Mouse (Mus musculus) thymus, postnatal 36 days (tissue): ENCODE measurements at regions not wholly inside any gene's neighbourhood (a gene's known extent, or its start where the extent isn't known, plus 50 kb on each side); places are given as distances from the start of the nearest gene placed in this dataset.

Source experiments
- DNase-seq, 2 experiments: peaks; one replicate each; pipeline ENCODE4 v3.0.0; 2022; ENCODE audit warnings: mixed read lengths in 2 of 2

DNA sequence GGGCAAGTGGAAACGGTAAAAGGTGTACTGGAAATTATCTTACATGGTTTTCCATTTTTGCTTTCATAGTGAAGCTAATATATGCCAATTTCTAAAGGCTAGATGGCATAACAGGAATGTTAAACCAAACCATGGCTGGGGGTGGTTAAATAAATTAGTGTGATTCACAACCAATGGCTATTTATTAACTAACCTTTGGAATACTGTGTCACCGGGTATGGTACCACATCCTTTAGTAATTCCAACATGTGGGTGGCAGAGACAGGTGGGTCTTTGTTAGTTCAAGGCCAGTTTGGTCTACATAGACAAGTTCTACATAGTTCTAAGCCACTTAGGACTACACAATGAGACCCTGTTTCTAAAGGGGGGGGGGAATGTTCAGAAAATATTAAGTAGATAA, 179.8 kb upstream of the Plxnc1 start:
- DNase-seq = no peak

DNA sequence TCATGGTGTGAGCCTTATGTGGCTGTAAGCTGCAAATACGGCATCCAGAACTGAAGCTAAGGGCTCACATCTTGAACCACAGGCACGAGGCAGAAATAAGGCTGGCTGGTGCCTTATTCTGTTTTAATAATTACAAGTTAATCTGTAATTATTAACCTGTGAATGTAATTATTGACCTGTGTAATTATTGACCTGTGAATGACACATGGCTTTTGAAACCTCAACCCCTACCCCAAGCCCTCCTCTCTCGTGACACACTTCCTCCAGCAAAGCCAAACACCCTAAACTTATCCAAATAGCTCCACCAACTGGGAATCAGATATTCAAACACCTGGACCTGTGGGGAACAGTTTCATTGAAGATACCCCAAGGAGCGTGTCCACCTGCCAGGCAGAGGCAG, 175.4 kb upstream of the Plxnc1 start:
- no peak for DNase-seq

- DNase-seq = no peak
Observed at GRCm38 (mm10) chr10:95118786-95119351, 174.2 kb upstream of the Plxnc1 start.

- no peak for DNase-seq
Observed at GRCm38 (mm10) chr10:95117731-95118212, 173.1 kb upstream of the Plxnc1 start.

DNA sequence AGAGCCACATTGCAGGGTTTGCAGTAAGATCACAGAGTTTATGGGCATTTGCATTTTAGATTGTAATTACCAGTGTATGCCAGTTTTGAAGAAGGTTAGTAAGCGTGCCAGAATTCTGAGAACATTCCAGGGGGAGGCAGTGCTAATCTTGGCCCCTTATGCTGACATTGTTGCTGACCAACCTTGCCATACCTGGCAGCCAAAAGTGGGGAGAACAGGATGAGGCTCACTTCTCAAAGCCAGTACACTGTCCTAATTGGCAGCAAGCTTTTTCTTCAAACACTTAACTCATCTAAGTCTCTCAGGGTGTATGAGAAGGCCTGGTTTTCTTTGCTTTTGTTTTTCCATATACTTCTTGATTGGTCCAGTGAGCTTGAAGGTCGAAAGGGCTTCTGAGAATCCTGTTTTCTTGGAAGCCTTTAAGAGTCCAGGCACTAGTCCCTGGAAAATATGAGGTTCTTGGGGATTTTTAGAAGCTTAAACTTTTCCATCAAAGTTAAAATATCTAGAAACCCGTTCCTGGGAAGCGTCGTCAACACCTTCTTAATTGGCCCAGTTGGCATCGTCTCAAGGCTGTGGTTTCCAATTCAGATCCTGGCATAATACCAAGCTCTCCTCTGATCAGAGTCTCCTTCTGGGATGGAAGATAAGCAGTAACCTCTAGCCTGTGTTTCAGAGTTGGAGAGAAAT, 172.6 kb upstream of the Plxnc1 start:
- DNase-seq = no peak

GRCm38 (mm10) chr10:95116579-95117011, 172.0 kb upstream of the Plxnc1 start:
- no peak for DNase-seq

DNA sequence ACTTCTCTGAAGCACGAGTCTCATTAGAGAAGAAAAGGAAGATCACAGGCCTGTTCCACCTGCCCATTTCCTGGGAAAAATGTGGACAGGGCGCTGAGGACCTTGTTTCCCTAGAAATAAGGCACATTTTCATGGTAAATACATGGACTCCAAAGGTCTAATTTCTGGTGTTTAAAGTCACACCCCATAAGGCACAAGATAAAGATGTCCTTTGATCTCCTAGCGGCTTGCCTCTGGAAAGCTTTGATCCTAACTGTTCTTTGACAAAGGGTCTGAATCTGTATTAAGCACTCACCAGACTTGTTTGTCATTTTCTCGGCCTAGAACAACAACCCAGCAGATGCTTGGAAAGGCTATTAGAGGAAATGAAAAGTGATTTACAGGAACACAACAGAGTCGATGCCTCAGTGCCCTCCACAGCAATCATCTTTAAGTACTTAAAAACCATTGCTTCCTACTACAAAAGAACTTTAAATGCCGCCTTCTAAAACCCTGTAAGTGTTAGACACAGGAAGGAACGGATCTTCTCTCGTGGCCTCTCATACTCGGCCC, 168.3 kb upstream of the Plxnc1 start:
- DNase-seq = no peak

GRCm38 (mm10) chr10:95112231-95112774, 167.7 kb upstream of the Plxnc1 start:
- no peak for DNase-seq

DNA sequence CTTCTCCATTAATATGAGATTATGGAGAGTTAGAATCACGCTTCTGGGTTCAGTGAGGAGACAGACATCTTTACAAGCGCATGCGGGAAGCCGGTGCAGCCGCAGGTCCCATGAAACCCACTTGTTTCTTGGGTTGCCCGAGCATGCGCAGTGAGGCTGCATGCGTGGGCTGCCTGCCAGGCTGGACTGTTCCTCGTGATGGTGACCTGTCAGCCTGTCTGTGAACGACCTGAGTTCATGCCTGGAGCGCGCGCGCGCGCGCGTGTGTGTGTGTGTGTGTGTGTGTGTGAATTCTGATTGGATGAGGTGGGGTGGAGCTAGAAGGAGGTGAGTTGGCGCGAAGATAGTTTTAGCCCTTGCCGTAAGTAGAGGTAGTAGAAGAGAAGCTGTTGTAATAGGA, 166.2 kb upstream of the Plxnc1 start:
- no peak for DNase-seq

DNA sequence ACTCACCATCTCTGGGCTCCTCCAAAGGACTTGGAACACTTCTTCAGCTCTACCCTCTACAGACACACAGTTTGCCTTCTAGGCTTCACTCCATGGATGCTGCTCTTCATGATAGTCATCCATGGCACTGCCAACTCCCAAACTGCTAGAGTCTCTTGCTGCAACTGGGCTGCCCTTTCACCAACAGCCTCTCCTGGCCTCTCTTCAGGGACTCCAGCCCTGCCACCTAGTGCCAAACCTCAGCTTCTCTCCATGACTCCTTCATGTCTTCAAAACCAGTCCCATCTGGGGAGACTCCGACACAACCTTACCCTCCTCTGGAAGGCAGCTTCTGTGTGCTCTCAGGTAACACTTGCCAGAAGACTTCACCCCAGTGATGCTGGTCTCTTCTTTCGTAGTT, 164.9 kb upstream of the Plxnc1 start:
- no peak for DNase-seq

GRCm38 (mm10) chr10:95107532-95108251, 163.1 kb upstream of the Plxnc1 start:
- DNase-seq = no peak

GRCm38 (mm10) chr10:95103808-95104207, 159.2 kb upstream of the Plxnc1 start:
- DNase-seq = no peak

DNA sequence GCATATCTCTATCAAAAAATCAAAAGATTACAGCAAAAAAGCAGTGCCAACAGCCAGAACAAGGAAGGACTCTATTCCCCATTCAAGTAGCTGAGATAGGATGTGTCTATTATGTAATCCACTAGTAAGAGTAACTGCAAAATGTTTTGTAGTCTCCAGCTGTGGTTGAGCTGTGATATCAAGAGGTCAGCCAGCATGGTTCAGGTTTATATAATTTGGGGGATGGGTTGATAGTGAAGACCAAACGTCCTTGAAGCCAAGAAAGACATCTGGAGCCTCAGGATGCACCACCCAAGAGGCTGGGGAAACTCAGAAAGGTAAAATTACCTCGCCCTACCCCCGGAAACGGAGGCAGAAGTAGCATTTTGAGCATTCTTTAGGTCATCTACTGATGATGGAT, 158.3 kb upstream of the Plxnc1 start:
- no peak for DNase-seq

DNA sequence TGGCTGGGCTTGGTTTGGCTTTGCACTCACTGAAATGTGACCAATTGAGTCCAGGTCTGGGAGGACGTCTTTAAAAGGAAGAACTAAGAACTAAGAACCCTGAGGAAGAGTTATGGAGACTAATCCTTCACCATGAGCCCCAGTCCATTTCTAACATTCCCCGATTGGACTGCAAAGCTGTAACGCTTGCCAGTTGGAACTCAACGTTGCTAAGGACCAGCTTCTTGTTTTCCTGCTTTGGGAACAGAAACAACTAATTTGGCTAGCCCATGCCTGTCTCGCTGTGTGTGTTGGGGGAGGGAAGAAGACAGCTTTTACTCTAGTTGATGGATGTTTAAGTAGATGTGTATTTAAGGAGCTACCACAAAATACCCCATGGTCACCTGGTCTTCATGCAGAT, 155.3 kb upstream of the Plxnc1 start:
- DNase-seq = no peak

DNA sequence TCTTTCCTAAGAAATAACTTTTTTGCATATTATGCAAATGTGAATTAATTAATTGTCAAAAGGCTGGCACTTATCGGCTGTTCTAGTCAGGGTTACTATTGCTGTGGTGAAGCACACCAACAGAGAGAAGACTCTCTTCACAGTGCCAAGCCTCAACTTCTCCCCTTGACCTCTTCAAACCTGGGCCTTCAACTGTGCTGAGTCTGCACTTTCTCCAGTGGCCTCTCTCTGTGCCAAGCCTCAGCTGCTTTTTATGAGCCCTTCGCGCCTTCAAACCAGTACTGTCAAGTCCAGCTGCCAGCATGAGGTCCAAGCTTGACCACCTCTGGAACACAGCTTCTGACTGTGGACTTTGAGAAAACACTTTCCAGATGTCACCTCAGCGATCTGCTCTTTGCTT, 151.2 kb upstream of the Plxnc1 start:
- no peak for DNase-seq

- DNase-seq = no peak
Observed at GRCm38 (mm10) chr10:95094771-95095170, 150.1 kb upstream of the Plxnc1 start.

DNA sequence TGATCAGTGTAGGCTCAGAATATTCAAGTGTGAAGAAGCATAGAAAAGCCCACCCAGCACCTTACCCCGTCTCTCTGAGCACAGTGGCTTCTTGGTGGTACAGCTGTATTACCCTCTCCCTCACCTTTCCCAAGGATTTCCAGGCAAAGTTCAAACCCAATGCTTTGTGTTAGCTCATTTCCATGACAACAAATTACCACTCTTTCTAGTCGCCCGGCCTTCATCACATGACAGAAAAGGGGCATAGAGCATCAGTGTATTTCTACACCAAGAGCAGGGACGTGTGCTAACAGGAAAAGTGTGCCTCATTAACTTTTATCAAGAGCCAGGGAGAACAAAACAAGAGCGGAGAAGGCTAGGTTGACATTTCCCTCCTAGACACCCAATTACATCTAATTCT, 148.6 kb upstream of the Plxnc1 start:
- no peak for DNase-seq

- DNase-seq = no peak
Observed at GRCm38 (mm10) chr10:95091086-95091485, 146.5 kb upstream of the Plxnc1 start.

DNA sequence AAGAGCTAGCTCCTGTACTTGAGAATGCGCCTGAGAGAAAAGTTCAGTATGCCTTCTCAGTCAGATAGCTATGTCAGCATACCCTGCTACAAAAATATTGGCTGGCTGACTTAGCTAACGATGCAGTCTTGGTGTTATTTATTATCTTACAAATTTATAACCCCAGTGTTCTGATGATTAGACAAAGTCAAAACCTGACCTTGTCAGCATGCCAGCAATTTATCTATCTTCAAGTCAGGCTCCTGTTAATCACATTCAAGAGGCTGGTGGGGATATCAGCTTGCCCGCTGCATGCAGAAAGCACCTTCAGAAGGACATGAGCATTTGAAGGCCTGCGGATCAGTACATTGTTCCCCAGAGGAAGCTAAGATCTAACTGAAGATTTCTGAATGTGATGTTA, 146.0 kb upstream of the Plxnc1 start:
- no peak for DNase-seq

DNA sequence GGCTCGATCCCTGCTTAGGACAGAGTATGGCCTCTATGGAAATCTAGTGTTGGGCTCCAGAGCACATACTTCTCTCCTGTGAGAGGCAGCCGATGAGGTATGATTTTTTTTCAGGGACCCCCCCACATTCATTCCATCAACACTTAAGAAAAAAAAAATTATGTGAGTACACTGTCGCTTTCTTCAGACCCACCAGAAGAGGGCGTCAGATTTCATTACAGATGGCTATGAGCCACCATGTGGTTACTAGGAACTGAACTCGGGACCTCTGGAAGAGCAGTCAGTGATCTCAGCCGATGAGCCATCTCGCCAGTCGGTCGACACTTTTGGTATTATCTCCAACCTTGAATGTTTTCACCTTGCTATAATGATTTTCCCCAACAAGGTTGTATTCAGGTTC, 145.4 kb upstream of the Plxnc1 start:
- no peak for DNase-seq

GRCm38 (mm10) chr10:95087864-95088570, 143.4 kb upstream of the Plxnc1 start:
- DNase-seq = peak in 1 of 2 experiments; percentile 14

GRCm38 (mm10) chr10:95086755-95087154, 142.1 kb upstream of the Plxnc1 start:
- peak in 1 of 2 experiments; percentile 9 for DNase-seq
